Mouse (Mus musculus) midbrain, postnatal 0 days (tissue): ENCODE measurements around the gene Armc3. TPM values are rescaled to one million over a fixed set of nuclear protein-coding genes. Genes with fewer than 3 reads are reported as not detected.
A peak's percentile ranks its signal among the peaks of the same experiment; 100 is the strongest.

Experiments
- ATAC-seq: fragments of 200-750 bp; cut with Nextera tagmentation; 2 replicates; pipeline ENCODE4 v1.8.0; 2017; ENCODE audit warnings: moderate number of reproducible peaks, mild to moderate bottlenecking, moderate TSS enrichment, moderate library complexity; ENCODE audit not compliant: low FRiP score
- DNase-seq: peaks from one replicate; pipeline ENCODE4 v3.0.0-alpha.2; 2015; ENCODE audit warnings: low spot score
- H3K27ac ChIP-seq: fragments of 300-500 bp; sonication (generic); 2 replicates; pipeline ENCODE4 v1.5.1; 2014; ENCODE audit warnings: low read depth, mild to moderate bottlenecking, low read length, mixed read lengths
- H3K27me3 ChIP-seq: fragments of 300-500 bp; sonication (generic); 2 replicates; pipeline ENCODE4 v1.6.1; 2014; ENCODE audit warnings: low read length, control low read depth, mixed read lengths; ENCODE audit not compliant: insufficient read depth
- H3K36me3 ChIP-seq: fragments of 300-500 bp; sonication (generic); 2 replicates; pipeline ENCODE4 v1.6.1; 2014; ENCODE audit warnings: low read length, control low read depth, mixed read lengths; ENCODE audit not compliant: insufficient read depth
- H3K4me1 ChIP-seq: fragments of 300-500 bp; sonication (generic); 2 replicates; pipeline ENCODE4 v1.6.1; 2014; ENCODE audit warnings: mild to moderate bottlenecking, control low read depth, antibody characterized with exemption, low read length, mixed read lengths; ENCODE audit not compliant: insufficient read depth
- H3K4me2 ChIP-seq: fragments of 300-500 bp; sonication (generic); 2 replicates; pipeline ENCODE4 v1.6.1; 2014; ENCODE audit warnings: low read depth, mild to moderate bottlenecking, low read length, mixed read lengths; ENCODE audit not compliant: poor library complexity, severe bottlenecking
- H3K4me3 ChIP-seq: fragments of 300-500 bp; sonication (generic); 2 replicates; pipeline ENCODE4 v1.5.1; 2014; ENCODE audit warnings: low read depth, mild to moderate bottlenecking, low read length, moderate library complexity
- H3K9ac ChIP-seq: fragments of 300-500 bp; sonication (generic); replicated peaks from 2 replicates; pipeline ENCODE4 v1.6.1; 2014; ENCODE audit warnings: mild to moderate bottlenecking, low read length, moderate library complexity, mixed read lengths; ENCODE audit not compliant: poor library complexity, severe bottlenecking
- H3K9me3 ChIP-seq: fragments of 300-500 bp; sonication (generic); 2 replicates; pipeline ENCODE4 v1.6.1; 2016; ENCODE audit warnings: low read length, control low read depth
- CTCF ChIP-seq: IDR thresholded peaks from 2 replicates; pipeline ENCODE4 v1.5.1; 2016; ENCODE audit warnings: antibody characterized with exemption, mild to moderate bottlenecking
- WGBS: fragments of 180-500 bp; shearing (Covaris S2); extraction: QIAGEN DNeasy Blood & Tissue Kit; methylation state at CpG from one replicate; pipeline ENCODE4 v1.1.7; 2014; 5-methylcytosine and 5-hydroxymethylcytosine counted together
- polyA plus RNA-seq: library from polyadenylated mRNA; unstranded; fragments of >200 nt; fragmentation: Nextera tagmentation; extraction: Ambion mirVana; gene quantifications from 2 replicates; pipeline ENCODE4 v1.2.1, GENCODE M21; 2015
- total RNA-seq: library from RNA; depleted of rRNA; stranded (reverse); fragments of >200 nt; gene quantifications from 2 replicates; pipeline ENCODE4 v1.2.3, GENCODE M21; 2014

Gene Armc3
- total and polyA plus RNA-seq, 2 experiments from 2014 or later: 0.82 to 1.1 TPM

- Histone ChIP-seq H3K36me3 (no peaks in the 10 kb centered on the region), H3K27ac (no peak overlapping the region), H3K4me3 (no peak overlapping the region), H3K9ac (no peak overlapping the region), H3K4me1 (no peaks in the 10 kb centered on the region), H3K27me3 (no peaks in the 10 kb centered on the region), H3K9me3 (no peaks in the 10 kb centered on the region), H3K4me2 (no peak overlapping the region)
- TF ChIP-seq CTCF: no peak
- DNase-seq: no peak
- 91% methylated on average over 2 of the region's 2 CpGs for WGBS
- ATAC-seq: no peak
Observed at GRCm38 (mm10) chr2:19235193-19235592, 36.1 kb downstream of the Armc3 start.

GRCm38 (mm10) chr2:19235614-19236013 lies 36.5 kb downstream of the Armc3 start:
- H3K36me3 ChIP-seq: no peaks in the 10 kb centered on the region
- H3K27ac ChIP-seq: no peak overlapping the region
- DNase-seq (no peak), ATAC-seq (no peak)
- H3K4me2 ChIP-seq: no peak overlapping the region
- H3K27me3 ChIP-seq: no peaks in the 10 kb centered on the region
- no peak overlapping the region for H3K4me3 ChIP-seq
- no peaks in the 10 kb centered on the region for H3K9me3 ChIP-seq
- WGBS: 62% methylated on average over 4 of the region's 4 CpGs
- no peak for TF ChIP-seq CTCF
- no peak overlapping the region for H3K9ac ChIP-seq
- no peaks in the 10 kb centered on the region for H3K4me1 ChIP-seq

GRCm38 (mm10) chr2:19238771-19239170 lies 39.7 kb downstream of the Armc3 start:
- no peaks in the 10 kb centered on the region for H3K9me3 ChIP-seq
- DNase-seq (no peak), ATAC-seq (no peak)
- H3K4me3 ChIP-seq: no peak overlapping the region
- H3K9ac ChIP-seq: no peak overlapping the region
- TF ChIP-seq CTCF: peak; percentile 34
- H3K27me3 ChIP-seq: no peaks in the 10 kb centered on the region
- WGBS: 69% methylated on average over 2 of the region's 2 CpGs
- H3K36me3 ChIP-seq: no peaks in the 10 kb centered on the region
- H3K4me2 ChIP-seq: no peak overlapping the region
- H3K27ac ChIP-seq: no peak overlapping the region
- H3K4me1 ChIP-seq: no peaks in the 10 kb centered on the region

GRCm38 (mm10) chr2:19249611-19250010 lies 50.5 kb downstream of the Armc3 start:
- TF ChIP-seq CTCF: no peak
- Histone ChIP-seq H3K27me3 (no peaks in the 10 kb centered on the region), H3K36me3 (no peaks in the 10 kb centered on the region), H3K27ac (no peak overlapping the region), H3K4me3 (no peak overlapping the region), H3K9me3 (0 out of 2 replicates have a peak, but pooled peaks cover 2% of the 10 kb centered on the region), H3K4me2 (no peak overlapping the region), H3K9ac (no peak overlapping the region), H3K4me1 (no peaks in the 10 kb centered on the region)
- 81% methylated on average over 11 of the region's 11 CpGs for WGBS
- no peak for ATAC-seq
- DNase-seq: no peak

- no peak for ATAC-seq
- no peak overlapping the region for H3K27ac ChIP-seq
- no peaks in the 10 kb centered on the region for H3K9me3 ChIP-seq
- no peak overlapping the region for H3K4me2 ChIP-seq
- no peak overlapping the region for H3K9ac ChIP-seq
- H3K4me3 ChIP-seq: no peak overlapping the region
- no peak for TF ChIP-seq CTCF
- no peaks in the 10 kb centered on the region for H3K27me3 ChIP-seq
- H3K4me1 ChIP-seq: no peaks in the 10 kb centered on the region
- DNase-seq: no peak
- no peaks in the 10 kb centered on the region for H3K36me3 ChIP-seq
- 84% methylated on average over 3 of the region's 3 CpGs for whole genome bisulfite sequencing
Observed at GRCm38 (mm10) chr2:19255037-19255436, 55.9 kb downstream of the Armc3 start.

- no peak overlapping the region for H3K9ac ChIP-seq
- TF ChIP-seq CTCF: no peak
- no peak overlapping the region for H3K4me3 ChIP-seq
- no peaks in the 10 kb centered on the region for H3K9me3 ChIP-seq
- no peaks in the 10 kb centered on the region for H3K27me3 ChIP-seq
- ATAC-seq: no peak
- H3K27ac ChIP-seq: no peak overlapping the region
- no peaks in the 10 kb centered on the region for H3K4me1 ChIP-seq
- DNase-seq: no peak
- H3K36me3 ChIP-seq: no peaks in the 10 kb centered on the region
- H3K4me2 ChIP-seq: no peak overlapping the region
Observed at GRCm38 (mm10) chr2:19257255-19257654, 58.2 kb downstream of the Armc3 start.

GRCm38 (mm10) chr2:19260399-19260798 lies 61.3 kb downstream of the Armc3 start:
- no peak for DNase-seq
- ATAC-seq: no peak
- no peak overlapping the region for H3K27ac ChIP-seq
- no peak overlapping the region for H3K4me2 ChIP-seq
- TF ChIP-seq CTCF: no peak
- no peaks in the 10 kb centered on the region for H3K9me3 ChIP-seq
- H3K4me1 ChIP-seq: no peaks in the 10 kb centered on the region
- no peak overlapping the region for H3K4me3 ChIP-seq
- H3K27me3 ChIP-seq: no peaks in the 10 kb centered on the region
- H3K36me3 ChIP-seq: no peaks in the 10 kb centered on the region
- no peak overlapping the region for H3K9ac ChIP-seq
- WGBS: 71% methylated on average over 6 of the region's 6 CpGs
